Mouse (Mus musculus) CD4-positive naive resting alpha-beta T cell, adult 57 days (primary cell): ENCODE measurements around the gene Phf3. TPM values are rescaled to one million over a fixed set of nuclear protein-coding genes. Genes with fewer than 3 reads are reported as not detected.

Experiments
- total RNA-seq: library from RNA; stranded (reverse); gene quantifications from one replicate; pipeline ENCODE4 v1.2.4, GENCODE M21; 2023

The Phf3 gene
- total RNA-seq = 196 TPM

GRCm38 (mm10) chr1:30873541-30874260 is at the start of gene Phf3:
Phf3 (minus strand) TSS chr1:30873921.

Other genes starting within 250 kb of the Phf3 start
- gene AC153137.1, start 104.0 kb upstream of the Phf3 start, total RNA-seq = not detected